Mouse (Mus musculus): ENCODE measurements around the gene Vps13c.

DNA sequence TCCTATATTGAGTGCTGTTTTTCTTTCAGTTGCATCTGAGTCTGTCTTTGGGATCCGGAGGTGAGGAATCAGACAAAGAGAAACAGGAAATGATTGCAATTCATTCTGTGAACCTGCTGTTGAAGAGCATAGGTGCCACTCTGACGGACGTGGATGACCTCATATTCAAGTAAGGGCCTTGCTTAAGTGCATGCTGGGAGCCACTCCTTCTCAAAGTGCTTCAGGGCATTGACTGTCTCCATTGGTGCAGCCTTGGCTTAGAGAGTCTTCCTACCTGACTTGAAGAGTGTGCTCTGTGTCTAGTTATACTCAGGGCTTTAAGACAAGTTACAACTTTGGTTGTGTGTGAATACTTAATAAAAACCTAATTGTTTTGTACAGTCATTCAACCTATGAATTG is 126.8 kb downstream of the Vps13c start:
- TF ChIP-seq CTCF (IDR thresholded peaks at IDR 0.05; ENCODE audit: low read depth, low read length): no peak
- no peak for TF ChIP-seq POLR2A (IDR thresholded peaks at IDR 0.05; ENCODE audit: borderline replicate concordance, low read depth, low read length)

All from bone marrow macrophage, adult 2 months (primary cell).